Mouse (Mus musculus) midbrain, embryonic 12.5 days (tissue): ENCODE measurements around the gene Med27. TPM values are rescaled to one million over a fixed set of nuclear protein-coding genes. Genes with fewer than 3 reads are reported as not detected.

ENCODE experiments used
- ATAC-seq: fragments of 200-750 bp; cut with Nextera tagmentation; 2 replicates; pipeline ENCODE4 v1.8.0; 2017; ENCODE audit warnings: low read depth, moderate TSS enrichment, moderate library complexity; ENCODE audit not compliant: low FRiP score
- H3K27ac ChIP-seq: fragments of 300-500 bp; sonication (generic); replicated peaks from 2 replicates; pipeline ENCODE4 v1.5.1; 2016; ENCODE audit warnings: mild to moderate bottlenecking
- H3K27me3 ChIP-seq: fragments of 300-500 bp; sonication (generic); 2 replicates; pipeline ENCODE4 v1.6.1; 2016; ENCODE audit warnings: mild to moderate bottlenecking
- H3K36me3 ChIP-seq: fragments of 300-500 bp; sonication (generic); 2 replicates; pipeline ENCODE4 v1.6.1; 2016
- H3K4me1 ChIP-seq: fragments of 300-500 bp; sonication (generic); 2 replicates; pipeline ENCODE4 v1.6.1; 2016
- H3K4me2 ChIP-seq: fragments of 300-500 bp; sonication (generic); replicated peaks from 2 replicates; pipeline ENCODE4 v1.6.1; 2016; ENCODE audit warnings: mild to moderate bottlenecking, moderate library complexity
- H3K4me3 ChIP-seq: fragments of 300-500 bp; sonication (generic); 2 replicates; pipeline ENCODE4 v1.5.1; 2016; ENCODE audit warnings: mild to moderate bottlenecking
- H3K9ac ChIP-seq: fragments of 300-500 bp; sonication (generic); replicated peaks from 2 replicates; pipeline ENCODE4 v1.6.1; 2016; ENCODE audit warnings: mild to moderate bottlenecking, moderate library complexity
- H3K9me3 ChIP-seq: fragments of 300-500 bp; sonication (generic); 2 replicates; pipeline ENCODE4 v1.6.1; 2016; ENCODE audit warnings: mild to moderate bottlenecking
- WGBS: fragments of 180-500 bp; shearing (Covaris S2); methylation state at CpG from one replicate; pipeline ENCODE4 v1.1.7; 2016; 5-methylcytosine and 5-hydroxymethylcytosine counted together
- polyA plus RNA-seq: library from polyadenylated mRNA; unstranded; fragments of >200 nt; fragmentation: Nextera tagmentation; extraction: Ambion mirVana; gene quantifications from 2 replicates; pipeline ENCODE4 v1.2.1, GENCODE M21; 2016

The Med27 gene
- polyA plus RNA-seq, 1 experiment from 2014 or later: 72.3 TPM

DNA sequence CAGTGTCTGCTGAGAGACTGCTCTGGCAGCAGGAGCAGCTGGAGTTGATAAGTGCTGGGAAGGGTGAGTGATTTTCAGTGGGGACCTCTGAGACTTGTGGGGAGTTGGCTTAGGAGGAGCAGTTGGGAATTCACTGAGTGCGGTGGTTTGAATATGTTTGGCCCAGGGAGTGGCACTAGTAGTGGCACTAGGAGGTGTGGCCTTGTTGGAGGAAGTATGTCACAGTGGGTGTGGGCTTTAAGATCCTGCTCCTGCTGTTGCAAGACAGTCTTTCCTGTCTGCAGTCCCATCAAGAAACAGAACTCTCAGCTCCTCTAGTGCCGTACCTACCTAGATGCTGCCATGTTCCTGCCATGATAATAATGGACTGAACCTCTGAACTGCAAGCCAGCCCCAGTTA lies 115.2 kb downstream of the Med27 start:
- H3K4me1 ChIP-seq: peaks cover 26% of the 10 kb centered on the region
- ATAC-seq: no peak
- no peaks in the 10 kb centered on the region for H3K36me3 ChIP-seq
- H3K27me3 ChIP-seq: no peaks in the 10 kb centered on the region; the same call in 1 of the 2 replicates
- no peak overlapping the region for H3K9ac ChIP-seq
- H3K27ac ChIP-seq: no peak overlapping the region
- 96% methylated on average over 2 of the region's 2 CpGs for WGBS
- no peak overlapping the region for H3K4me3 ChIP-seq
- no peaks in the 10 kb centered on the region for H3K9me3 ChIP-seq
- no peak overlapping the region for H3K4me2 ChIP-seq

DNA sequence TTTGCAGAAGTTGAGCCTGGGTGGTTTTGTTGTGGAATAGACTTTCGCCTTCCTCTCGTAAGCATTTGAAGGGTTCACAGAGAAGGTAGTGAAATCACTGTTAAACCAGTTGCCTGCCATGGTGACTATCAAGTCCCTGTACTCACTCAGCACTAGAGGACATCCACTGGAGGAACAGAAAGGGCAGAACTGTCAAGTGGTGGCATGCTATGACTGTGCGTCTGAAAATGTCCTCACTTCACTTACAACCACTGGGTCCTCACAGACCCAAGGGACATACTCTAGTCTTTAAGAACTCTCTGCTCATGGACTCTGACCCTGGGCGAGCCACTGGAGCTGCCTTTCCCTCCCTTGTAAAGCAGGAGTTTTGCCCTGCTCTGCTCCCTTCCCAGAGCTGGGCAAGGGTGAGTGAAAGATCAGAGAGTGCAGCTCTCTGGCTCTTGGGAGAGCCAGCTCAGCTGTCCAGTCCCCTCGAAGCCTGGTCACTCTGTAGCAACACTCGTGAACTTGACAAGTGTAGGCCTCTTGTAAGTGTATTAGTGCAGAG lies 116.5 kb downstream of the Med27 start:
- no peaks in the 10 kb centered on the region for H3K36me3 ChIP-seq
- H3K9ac ChIP-seq: no peak overlapping the region
- 89% methylated on average over 6 of the region's 6 CpGs for WGBS
- no peak overlapping the region for H3K4me2 ChIP-seq
- no peaks in the 10 kb centered on the region; the same call in 1 of the 2 replicates for H3K27me3 ChIP-seq
- no peak overlapping the region for H3K4me3 ChIP-seq
- H3K27ac ChIP-seq: no peak overlapping the region
- H3K9me3 ChIP-seq: no peaks in the 10 kb centered on the region
- peaks cover 29% of the 10 kb centered on the region for H3K4me1 ChIP-seq
- ATAC-seq: no peak

DNA sequence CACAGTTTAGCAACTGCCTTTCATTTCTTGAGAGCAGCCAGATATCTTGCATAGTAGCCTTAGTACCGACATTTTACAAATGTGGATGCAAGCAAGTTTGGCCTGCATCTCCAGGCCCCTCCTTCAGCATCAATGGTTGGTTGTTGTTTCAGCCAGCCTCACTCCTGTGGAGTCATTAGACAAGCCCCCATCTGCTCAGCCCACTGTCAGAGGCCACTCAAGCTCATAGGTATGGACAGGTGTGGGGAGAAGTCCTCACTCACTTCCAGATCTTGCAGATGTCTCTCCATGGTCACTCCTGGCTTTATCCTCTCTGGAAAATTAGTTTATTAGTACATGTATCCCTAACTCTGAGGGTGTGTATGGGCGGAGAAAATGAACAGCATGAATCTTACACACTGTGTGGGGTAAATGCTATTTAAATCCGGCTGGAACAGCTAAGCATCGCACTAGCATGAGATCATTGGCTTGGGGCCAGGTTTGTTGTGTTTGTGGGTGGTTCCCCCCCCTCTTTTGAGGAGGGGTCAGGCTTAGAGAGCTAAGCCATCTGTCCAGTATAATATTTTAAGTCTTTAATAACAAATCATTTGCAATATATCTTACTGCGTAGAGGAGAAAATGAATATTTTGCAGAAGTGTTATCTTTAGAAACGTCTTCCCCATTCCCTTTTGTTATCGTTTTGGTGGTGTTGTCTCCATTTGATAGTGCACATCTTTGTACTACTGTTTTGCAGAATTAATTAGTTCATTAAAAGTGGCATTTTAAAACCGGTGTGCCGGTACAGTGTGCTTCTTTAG lies 118.4 kb downstream of the Med27 start:
- Histone ChIP-seq H3K27ac (peak overlapping the region; percentile 72), H3K36me3 (no peaks in the 10 kb centered on the region), H3K9ac (no peak overlapping the region), H3K4me2 (no peak overlapping the region), H3K4me1 (peaks cover 41% of the 10 kb centered on the region), H3K4me3 (no peak overlapping the region), H3K27me3 (no peaks in the 10 kb centered on the region; the same call in 1 of the 2 replicates), H3K9me3 (no peaks in the 10 kb centered on the region)
- ATAC-seq: no peak
- WGBS: 61% methylated on average over 9 of the region's 9 CpGs

DNA sequence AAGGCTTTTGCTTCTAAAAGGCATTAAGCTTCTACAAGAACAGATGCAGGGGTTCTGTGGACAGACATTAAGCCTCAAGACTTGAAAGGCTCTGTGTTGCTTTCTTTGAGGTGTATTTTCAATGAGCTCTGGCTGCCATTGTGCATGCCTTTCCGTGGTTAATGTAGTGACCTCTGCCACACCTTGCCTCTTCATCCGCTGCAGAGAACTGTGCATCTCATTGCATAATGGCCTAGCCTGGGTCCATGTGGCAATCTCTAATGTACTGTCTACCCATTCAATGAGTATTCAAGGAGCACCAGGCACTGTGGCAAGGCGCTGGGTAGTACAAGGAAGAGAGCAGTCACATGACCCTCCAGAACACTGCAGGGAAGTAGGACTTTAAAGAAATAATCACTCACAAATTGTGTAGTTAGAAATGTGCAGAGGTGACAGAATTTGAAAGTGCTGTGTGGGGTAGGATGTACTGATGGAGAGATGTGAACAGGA lies 119.1 kb downstream of the Med27 start:
- Histone ChIP-seq H3K4me1 (peaks cover 41% of the 10 kb centered on the region), H3K36me3 (no peaks in the 10 kb centered on the region), H3K9me3 (no peaks in the 10 kb centered on the region), H3K4me3 (no peak overlapping the region), H3K27ac (peak overlapping the region; percentile 72), H3K4me2 (no peak overlapping the region), H3K27me3 (no peaks in the 10 kb centered on the region; the same call in 1 of the 2 replicates), H3K9ac (no peak overlapping the region)
- WGBS: 39% methylated on average over 3 of the region's 3 CpGs
- peak; percentile 30; the same call in 1 of the 2 replicates for ATAC-seq

DNA sequence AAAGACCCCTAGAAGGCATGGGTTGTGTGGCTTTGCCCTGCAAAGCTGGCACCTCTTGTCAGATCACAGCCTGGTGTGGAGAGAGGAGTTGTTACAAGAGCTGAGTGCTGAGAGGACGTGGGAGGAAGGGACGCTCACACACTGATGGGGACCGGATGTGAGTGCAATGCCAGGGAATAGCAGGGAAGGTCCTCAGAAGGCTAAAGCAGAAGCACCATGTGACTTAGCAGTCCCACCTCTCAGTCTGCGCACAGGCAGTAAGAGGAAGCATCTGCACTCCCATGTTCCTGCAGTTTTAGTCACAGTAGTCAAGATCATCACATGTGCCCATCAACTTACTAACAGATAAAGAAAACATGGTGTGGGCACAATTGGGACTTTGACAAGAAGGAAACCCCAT lies 119.8 kb downstream of the Med27 start:
- WGBS: 88% methylated on average over 4 of the region's 4 CpGs
- no peak overlapping the region for H3K4me3 ChIP-seq
- H3K27me3 ChIP-seq: no peaks in the 10 kb centered on the region; the same call in 1 of the 2 replicates
- no peaks in the 10 kb centered on the region for H3K36me3 ChIP-seq
- H3K4me1 ChIP-seq: peaks cover 41% of the 10 kb centered on the region
- no peak for ATAC-seq
- H3K9me3 ChIP-seq: no peaks in the 10 kb centered on the region
- H3K4me2 ChIP-seq: no peak overlapping the region
- peak overlapping the region; percentile 72 for H3K27ac ChIP-seq
- no peak overlapping the region for H3K9ac ChIP-seq

DNA sequence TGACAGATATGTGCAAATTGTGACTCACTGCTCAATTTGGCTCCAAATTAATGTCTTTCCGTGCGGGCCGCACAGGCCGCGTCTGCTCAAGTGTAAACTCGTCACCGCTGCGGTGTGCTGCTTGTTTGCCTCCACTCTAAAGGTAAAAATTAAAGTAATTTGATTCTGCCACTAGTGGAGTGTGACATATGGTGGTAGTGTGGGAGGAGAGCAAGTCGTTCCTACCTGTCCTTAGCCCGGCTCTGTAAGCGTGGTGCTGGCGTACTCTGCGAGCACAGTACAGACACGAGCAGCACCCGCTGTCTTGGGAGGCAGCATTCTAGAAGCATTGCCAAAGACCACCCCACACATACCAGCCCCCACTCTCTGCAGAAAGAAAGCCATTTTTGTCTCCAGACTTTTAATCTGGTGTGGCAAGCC lies 121.9 kb downstream of the Med27 start:
- H3K4me1 ChIP-seq: peaks cover 41% of the 10 kb centered on the region
- 83% methylated on average over 15 of the region's 15 CpGs for WGBS
- H3K27ac ChIP-seq: 0 out of 2 replicates have a peak overlapping the region, but pooled peaks have one; percentile 25

DNA sequence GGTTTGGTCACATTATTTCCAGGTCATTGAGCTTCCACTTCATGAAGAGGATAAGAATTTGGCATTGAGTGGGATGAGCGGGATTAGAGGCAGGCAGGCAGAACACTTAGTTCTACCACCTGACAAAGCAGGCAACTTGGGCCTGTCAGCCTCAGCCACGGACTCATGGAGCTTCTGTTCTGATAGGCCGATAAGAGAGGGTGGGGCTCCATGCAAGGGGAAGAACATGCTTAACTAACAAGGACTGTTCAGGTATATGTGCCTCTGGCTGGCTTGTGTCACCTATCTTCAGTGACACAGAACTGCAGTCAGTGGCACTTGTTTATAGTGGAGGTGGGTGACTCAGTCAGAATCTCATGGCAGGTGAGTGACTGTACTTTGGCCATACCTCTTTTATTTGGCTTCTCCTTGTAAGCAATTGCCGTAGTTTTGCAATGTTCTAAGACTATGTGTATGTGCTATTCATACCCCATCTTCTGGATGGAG lies 126.4 kb downstream of the Med27 start:
- no peak for ATAC-seq
- peaks cover 5% of the 10 kb centered on the region; the same call in 1 of the 2 replicates for H3K36me3 ChIP-seq
- H3K27ac ChIP-seq: no peak overlapping the region
- no peak overlapping the region for H3K4me2 ChIP-seq
- H3K9ac ChIP-seq: no peak overlapping the region
- no peaks in the 10 kb centered on the region for H3K27me3 ChIP-seq
- no peak overlapping the region for H3K4me3 ChIP-seq
- no peaks in the 10 kb centered on the region for H3K9me3 ChIP-seq
- WGBS: 76% methylated on average over 4 of the region's 4 CpGs
- peaks cover 12% of the 10 kb centered on the region for H3K4me1 ChIP-seq

More for the DNA sequence above, 121.9 kb downstream of the Med27 start:
- H3K4me3 ChIP-seq: no peak overlapping the region
- no peak overlapping the region for H3K4me2 ChIP-seq
- H3K36me3 ChIP-seq: peaks cover 5% of the 10 kb centered on the region; the same call in 1 of the 2 replicates
- no peak for ATAC-seq
- H3K9me3 ChIP-seq: no peaks in the 10 kb centered on the region
- no peaks in the 10 kb centered on the region for H3K27me3 ChIP-seq
- no peak overlapping the region for H3K9ac ChIP-seq

DNA sequence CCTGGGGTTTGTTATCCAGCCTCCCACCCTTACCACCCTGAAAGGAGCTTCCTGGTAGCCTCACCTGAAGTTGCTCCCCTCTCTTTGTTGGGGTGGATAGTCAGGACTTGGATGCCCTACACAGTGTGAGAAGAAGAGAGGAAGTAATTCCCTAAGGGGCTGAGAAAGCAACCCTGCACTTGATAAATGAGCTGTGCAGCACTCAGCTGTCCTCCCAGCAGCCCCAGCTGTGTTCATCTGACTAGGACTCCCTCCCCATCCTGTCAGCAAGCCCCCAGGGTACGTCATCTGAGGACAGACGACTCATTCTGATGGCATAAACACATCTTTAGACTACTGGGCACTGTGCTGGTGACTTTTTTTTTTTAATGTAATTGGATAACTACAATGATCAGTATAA lies 127.3 kb downstream of the Med27 start:
- no peak overlapping the region for H3K9ac ChIP-seq
- 60% methylated on average over 2 of the region's 2 CpGs for WGBS
- H3K9me3 ChIP-seq: no peaks in the 10 kb centered on the region
- H3K27me3 ChIP-seq: no peaks in the 10 kb centered on the region
- ATAC-seq: no peak
- H3K36me3 ChIP-seq: peaks cover 5% of the 10 kb centered on the region; the same call in 1 of the 2 replicates
- H3K4me3 ChIP-seq: no peak overlapping the region
- H3K4me1 ChIP-seq: 0 out of 2 replicates have a peak, but pooled peaks cover 3% of the 10 kb centered on the region
- H3K27ac ChIP-seq: no peak overlapping the region
- no peak overlapping the region for H3K4me2 ChIP-seq

DNA sequence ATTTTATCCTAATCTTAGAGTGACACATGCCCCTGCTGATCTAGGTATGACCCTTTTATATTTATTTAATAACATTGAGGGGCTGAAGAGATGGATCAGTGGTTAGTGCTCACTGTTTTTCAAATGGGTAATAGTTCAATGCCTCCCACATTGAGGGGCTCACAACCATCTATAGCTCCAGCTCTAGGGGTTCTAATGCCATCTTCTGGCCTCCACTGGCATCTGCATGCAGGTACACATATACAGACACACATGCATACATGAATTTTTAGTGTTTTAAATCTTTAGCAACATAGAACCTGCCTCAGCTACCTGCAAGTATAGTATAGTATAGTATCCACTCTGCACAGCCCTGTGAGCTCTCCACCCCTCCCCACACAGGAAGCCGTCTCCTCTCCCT lies 130.1 kb downstream of the Med27 start:
- Histone ChIP-seq H3K4me2 (no peak overlapping the region), H3K9ac (no peak overlapping the region)
- 97% methylated on average over 1 of the region's 1 CpGs for WGBS

DNA sequence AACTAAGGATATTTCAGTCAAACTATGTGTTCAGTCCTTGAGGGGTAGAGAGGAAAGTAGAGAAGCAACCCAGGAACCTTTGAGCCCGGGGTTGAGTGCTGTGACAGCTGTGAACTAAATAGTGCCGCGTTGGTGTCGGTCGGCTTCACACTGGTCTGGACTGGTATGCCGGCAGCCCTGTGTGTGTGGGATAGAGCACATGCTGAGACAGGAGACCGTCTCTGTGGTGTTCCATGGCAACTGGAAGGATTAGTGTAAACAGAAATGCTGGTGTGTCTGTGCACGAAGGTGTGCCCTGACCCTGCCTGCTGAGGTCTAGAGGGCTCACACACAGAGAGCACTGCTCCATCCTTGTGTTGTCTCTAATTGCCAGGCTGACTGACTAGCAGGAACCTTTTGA lies 135.2 kb downstream of the Med27 start:
- no peaks in the 10 kb centered on the region for H3K27me3 ChIP-seq
- WGBS: 24% methylated on average over 8 of the region's 8 CpGs
- no peak overlapping the region for H3K4me3 ChIP-seq
- no peak for ATAC-seq
- H3K36me3 ChIP-seq: no peaks in the 10 kb centered on the region
- H3K27ac ChIP-seq: 0 out of 2 replicates have a peak overlapping the region, but pooled peaks have one; percentile 20
- H3K4me1 ChIP-seq: peaks cover 37% of the 10 kb centered on the region
- H3K4me2 ChIP-seq: no peak overlapping the region
- no peak overlapping the region for H3K9ac ChIP-seq
- no peaks in the 10 kb centered on the region for H3K9me3 ChIP-seq

More for the DNA sequence above, 130.1 kb downstream of the Med27 start:
- Histone ChIP-seq H3K9me3 (no peaks in the 10 kb centered on the region), H3K27ac (no peak overlapping the region), H3K4me3 (no peak overlapping the region), H3K36me3 (peaks cover 3% of the 10 kb centered on the region; the same call in 1 of the 2 replicates), H3K4me1 (peaks cover 7% of the 10 kb centered on the region), H3K27me3 (no peaks in the 10 kb centered on the region)
- no peak for ATAC-seq

DNA sequence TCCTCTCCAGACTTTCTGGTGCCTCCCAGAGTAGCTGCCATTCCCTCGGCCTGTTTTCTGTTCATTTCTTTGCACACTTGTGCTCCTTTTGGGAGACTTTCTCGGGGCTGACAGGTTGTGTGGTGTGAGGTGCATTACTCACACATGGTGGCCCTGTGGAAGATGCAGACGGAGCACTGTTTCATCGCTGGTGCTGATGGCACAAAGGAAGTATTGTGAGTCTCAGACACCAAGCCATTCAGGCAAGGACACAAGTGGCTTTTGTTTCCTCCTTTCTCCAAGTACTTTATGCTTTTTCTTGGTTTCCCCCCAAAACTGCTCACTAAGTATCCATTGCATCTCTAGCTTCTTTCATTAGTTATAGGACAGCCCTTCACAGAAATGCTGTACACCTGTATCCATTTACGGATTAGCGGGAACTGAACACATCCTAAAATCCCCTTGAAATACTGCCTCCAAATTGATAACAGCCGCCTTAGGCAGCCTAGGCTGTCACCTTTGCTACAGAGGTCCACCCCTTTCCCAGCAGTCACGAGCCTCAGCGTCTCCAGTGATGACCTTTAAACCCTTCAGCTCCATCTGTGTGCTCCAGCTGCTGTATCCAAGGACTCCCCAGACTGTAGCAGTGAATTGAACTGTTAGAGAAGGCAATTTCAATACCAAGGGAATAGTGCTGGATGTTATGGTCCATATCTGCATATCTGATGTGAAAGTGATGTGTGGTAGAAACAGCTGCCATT lies 136.5 kb downstream of the Med27 start:
- Histone ChIP-seq H3K4me2 (no peak overlapping the region), H3K27ac (no peak overlapping the region; the same call in 1 of the 2 replicates), H3K4me3 (no peak overlapping the region), H3K27me3 (no peaks in the 10 kb centered on the region), H3K4me1 (peaks cover 44% of the 10 kb centered on the region), H3K9ac (no peak overlapping the region), H3K36me3 (no peaks in the 10 kb centered on the region), H3K9me3 (no peaks in the 10 kb centered on the region)
- 49% methylated on average over 9 of the region's 9 CpGs for WGBS
- no peak for ATAC-seq
